In genomic region chr10:95144414-95145130, GRCm38 (mm10) we compare ENCODE assay signal across 10 mouse cellular contexts.
DNase-seq lines count a peak whose midpoint lies in the region; ATAC-seq and TF ChIP-seq lines count a peak whose summit lies in the region.
"Had no signal": no experiment of that assay in that cellular context is flagged by ENCODE, and none has a peak within 500 bp of the region (broad histone marks: within the 10 kb centered on the region; RNA-seq: fewer than 3 reads in every experiment).

No protein-coding gene starts in this region.

- H3K4me2 ChIP-seq in midbrain, embryonic 11.5 days, result no peak overlapping the region

- no peak overlapping the region; the same call in 1 of the 2 replicates for H3K9ac ChIP-seq in midbrain, embryonic 11.5 days (ENCODE audit: low read length)

- TF ChIP-seq POLR2A in testis, adult 2 months (IDR thresholded peaks at IDR 0.05; ENCODE audit: control insufficient read depth, low read depth, low read length), result no peak

- DNase-seq in heart, embryonic 10.5 days (ENCODE audit: low spot score), result no peak
- DNase-seq in heart, postnatal 25 days (ENCODE audit: low spot score), result no peak
- no peak for DNase-seq in testis, postnatal 10 days (ENCODE audit: low spot score)
- peak; percentile 89 for DNase-seq in midbrain, embryonic 11.5 days (ENCODE audit: low spot score, missing footprints)
- no peak for DNase-seq in gastrocnemius, postnatal 10 days
- no peak for DNase-seq in thymus, postnatal 25 days
- DNase-seq: cerebellum, adult 9-11 months; right cerebral cortex, adult 18-20 months had no signal

- intact Hi-C loops in heart, postnatal 25 days (cut with DNase I), result loop anchor here (10.0 kb wide), 1 partner anchor 110 kb away; no protein-coding TSS in a partner anchor

- no peaks in the 10 kb centered on the region for H3K36me3 ChIP-seq in heart, embryonic 10.5 days
- no peaks in the 10 kb centered on the region for H3K36me3 ChIP-seq in testis, adult 2 months (ENCODE audit: control insufficient read depth, insufficient read depth, low read length)
- no peaks in the 10 kb centered on the region for H3K36me3 ChIP-seq in midbrain, embryonic 11.5 days (ENCODE audit: control insufficient read depth, insufficient read depth, low read length)

- WGBS in heart, embryonic 10.5 days, result 80% methylated on average over 6 of the region's 6 CpGs
- WGBS in midbrain, embryonic 11.5 days, result 64% methylated on average over 6 of the region's 6 CpGs

- no peak for TF ChIP-seq CTCF in testis, adult 2 months (IDR thresholded peaks at IDR 0.05; ENCODE audit: control insufficient read depth, insufficient read depth, insufficient replicate concordance, low read depth, low read length)

- no peak; the same call in 1 of the 2 replicates for ATAC-seq in midbrain, embryonic 11.5 days (ENCODE audit: low FRiP score)
- no peak for ATAC-seq in erythroid progenitor cell, adult 5-6 weeks (replicated peaks; ENCODE audit: low FRiP score, poor library complexity, severe bottlenecking)

- H3K4me3 ChIP-seq in heart, embryonic 10.5 days, result no peak overlapping the region
- H3K4me3 ChIP-seq in testis, adult 2 months (ENCODE audit: control insufficient read depth, low read depth, low read length), result no peak overlapping the region
- H3K4me3 ChIP-seq in midbrain, embryonic 11.5 days (ENCODE audit: low read depth, low read length), result no peak overlapping the region

- H3K9me3 ChIP-seq in heart, embryonic 10.5 days, result no peaks in the 10 kb centered on the region
- no peaks in the 10 kb centered on the region for H3K9me3 ChIP-seq in midbrain, embryonic 11.5 days (ENCODE audit: control insufficient read depth, low read length)

- peaks cover 62% of the 10 kb centered on the region for H3K4me1 ChIP-seq in heart, embryonic 10.5 days
- H3K4me1 ChIP-seq in testis, adult 2 months (ENCODE audit: control insufficient read depth, insufficient read depth, low read length), result no peaks in the 10 kb centered on the region; the same call in 1 of the 2 replicates
- peaks cover 29% of the 10 kb centered on the region for H3K4me1 ChIP-seq in midbrain, embryonic 11.5 days (ENCODE audit: control insufficient read depth, insufficient read depth, low read length)

- no peaks in the 10 kb centered on the region for H3K27me3 ChIP-seq in heart, embryonic 10.5 days (ENCODE audit: insufficient read depth, poor library complexity, severe bottlenecking)
- no peaks in the 10 kb centered on the region for H3K27me3 ChIP-seq in testis, adult 2 months (ENCODE audit: control insufficient read depth, insufficient read depth, low read length)
- no peaks in the 10 kb centered on the region for H3K27me3 ChIP-seq in midbrain, embryonic 11.5 days (ENCODE audit: control insufficient read depth, insufficient read depth, low read length)

- peak overlapping the region; percentile 88 for H3K27ac ChIP-seq in heart, embryonic 10.5 days
- H3K27ac ChIP-seq in testis, adult 2 months (ENCODE audit: control insufficient read depth, insufficient read depth, low read depth, low read length), result peak overlapping the region; percentile 72
- H3K27ac ChIP-seq in midbrain, embryonic 11.5 days (ENCODE audit: low read depth, low read length), result no peak overlapping the region; the same call in 1 of the 2 replicates
